Mouse (Mus musculus) hindbrain, embryonic 11.5 days (tissue): ENCODE data around the gene Rassf3. TPM values are rescaled to one million over a fixed set of nuclear protein-coding genes. Genes with fewer than 3 reads are reported as not detected.

Source experiments
- polyA plus RNA-seq: library from polyadenylated mRNA; unstranded; fragments of >200 nt; fragmentation: Nextera tagmentation; extraction: Ambion mirVana; gene quantifications from 2 replicates; pipeline ENCODE4 v1.2.1, GENCODE M21; 2014

The Rassf3 gene
- polyA plus RNA-seq, 1 experiment from 2014 or later = 7.0 TPM

Other genes with a start within 250 kb of the Rassf3 start
- gene Tbc1d30, start 125.1 kb downstream of the Rassf3 start, polyA plus RNA-seq = 4.7 and 6.1 TPM in 2 replicates
- gene Gns, start 111.3 kb downstream of the Rassf3 start, polyA plus RNA-seq = 38.8 and 41.2 TPM in 2 replicates
- gene Tbk1, start 110.4 kb upstream of the Rassf3 start, polyA plus RNA-seq = 36.4 and 38.3 TPM in 2 replicates
- gene Xpot, start 150.0 kb upstream of the Rassf3 start, polyA plus RNA-seq = 49.5 and 51.5 TPM in 2 replicates
- 0.22 and 0.31 TPM in 2 replicates for gene D930020B18Rik, start 165.2 kb upstream of the Rassf3 start, polyA plus RNA-seq